Mouse (Mus musculus): ENCODE measurements around the gene 1700025C18Rik.

- no peak for TF ChIP-seq MAX (IDR thresholded peaks at IDR 0.05; ENCODE audit: low read length)
- no peak for TF ChIP-seq MAFK (IDR thresholded peaks at IDR 0.05; ENCODE audit: borderline replicate concordance, low read depth, low read length)
- TF ChIP-seq GATA1 (IDR thresholded peaks at IDR 0.05; ENCODE audit: low read depth, low read length), result no peak
- no peak for TF ChIP-seq KAT2A (conservative IDR thresholded peaks at IDR 0.05; ENCODE audit: low read depth, low read length)
- no peak for TF ChIP-seq UBTF (IDR thresholded peaks at IDR 0.05; ENCODE audit: borderline replicate concordance, insufficient read depth, low read depth, low read length)
- no peak for TF ChIP-seq CTCF (IDR thresholded peaks at IDR 0.05 in 2 of 3, conservative IDR thresholded peaks at IDR 0.05 in 1 of 3; ENCODE audit: control insufficient read depth in 1 of 3, insufficient read depth in 1 of 3, low read depth in 2 of 3, low read length in 3 of 3, poor library complexity in 1 of 3, severe bottlenecking in 1 of 3)
- TF ChIP-seq HCFC1 (IDR thresholded peaks at IDR 0.05; ENCODE audit: low read depth, low read length), result no peak
- TF ChIP-seq MYC (IDR thresholded peaks at IDR 0.05; ENCODE audit: low read depth, low read length), result no peak
- TF ChIP-seq ELF1 (IDR thresholded peaks at IDR 0.05; ENCODE audit: low read depth, low read length), result no peak
- TF ChIP-seq ZNF384 (IDR thresholded peaks at IDR 0.05; ENCODE audit: low read depth, low read length), result no peak
Measured at GRCm38 (mm10) chr2:165090650-165091049, at the start of gene 1700025C18Rik.

Data from MEL (cell line).